Mouse (Mus musculus) embryonic fibroblast, embryonic 13.5 days (primary cell): ENCODE data around the gene Sbno2. TPM values are rescaled to one million over a fixed set of nuclear protein-coding genes. Genes with fewer than 3 reads are reported as not detected.
"Not testable (repeated sequence)": the region's sequence is repeated elsewhere in the genome, so short reads cannot be mapped to it uniquely, and the experiment has no call there.

ENCODE experiments used
- H3K27ac ChIP-seq: 2 replicates; pipeline ENCODE4 v1.5.1; 2012; ENCODE audit warnings: low read length, control low read depth, inconsistent platforms; ENCODE audit not compliant: insufficient read depth
- H3K4me1 ChIP-seq: 2 replicates; pipeline ENCODE4 v1.6.1; 2011; ENCODE audit warnings: low read length; ENCODE audit not compliant: control insufficient read depth, insufficient read depth
- H3K4me3 ChIP-seq: 2 replicates; pipeline ENCODE4 v1.5.1; 2011; ENCODE audit warnings: mild to moderate bottlenecking, control low read depth, low read length; ENCODE audit not compliant: insufficient read depth
- CTCF ChIP-seq: IDR thresholded peaks from 2 replicates; pipeline ENCODE4 v1.5.1; 2011; ENCODE audit warnings: mild to moderate bottlenecking, control low read depth, low read length, moderate library complexity, borderline replicate concordance; ENCODE audit not compliant: insufficient read depth
- POLR2A ChIP-seq: IDR thresholded peaks from 2 replicates; pipeline ENCODE4 v1.6.1; 2011; ENCODE audit warnings: low read depth, mild to moderate bottlenecking, control low read depth, low read length, moderate library complexity
- polyA plus RNA-seq: library from polyadenylated mRNA; stranded (reverse); fragments of >200 nt; gene quantifications from 2 replicates; pipeline ENCODE4 v1.2.4, GENCODE M21; 2011; ENCODE audit warnings: low read depth; ENCODE audit not compliant: missing spikeins, insufficient read length

Sbno2 gene
- polyA plus RNA-seq, 1 experiment = 53.5 TPM

GRCm38 (mm10) chr10:80069251-80069650 is 36.1 kb downstream of the Sbno2 start:
- no peak overlapping the region for H3K27ac ChIP-seq
- peaks cover 25% of the 10 kb centered on the region for H3K4me1 ChIP-seq
- TF ChIP-seq POLR2A = no peak
- H3K4me3 ChIP-seq = no peak overlapping the region

- Histone ChIP-seq H3K4me3 (no peak overlapping the region), H3K4me1 (no peaks in the 10 kb centered on the region), H3K27ac (no peak overlapping the region)
- TF ChIP-seq CTCF = no peak
- TF ChIP-seq POLR2A = no peak
Observed at GRCm38 (mm10) chr10:80063877-80064650, 41.3 kb downstream of the Sbno2 start.

- no peak overlapping the region for H3K27ac ChIP-seq
Observed at GRCm38 (mm10) chr10:80063104-80063503, 42.3 kb downstream of the Sbno2 start.

DNA sequence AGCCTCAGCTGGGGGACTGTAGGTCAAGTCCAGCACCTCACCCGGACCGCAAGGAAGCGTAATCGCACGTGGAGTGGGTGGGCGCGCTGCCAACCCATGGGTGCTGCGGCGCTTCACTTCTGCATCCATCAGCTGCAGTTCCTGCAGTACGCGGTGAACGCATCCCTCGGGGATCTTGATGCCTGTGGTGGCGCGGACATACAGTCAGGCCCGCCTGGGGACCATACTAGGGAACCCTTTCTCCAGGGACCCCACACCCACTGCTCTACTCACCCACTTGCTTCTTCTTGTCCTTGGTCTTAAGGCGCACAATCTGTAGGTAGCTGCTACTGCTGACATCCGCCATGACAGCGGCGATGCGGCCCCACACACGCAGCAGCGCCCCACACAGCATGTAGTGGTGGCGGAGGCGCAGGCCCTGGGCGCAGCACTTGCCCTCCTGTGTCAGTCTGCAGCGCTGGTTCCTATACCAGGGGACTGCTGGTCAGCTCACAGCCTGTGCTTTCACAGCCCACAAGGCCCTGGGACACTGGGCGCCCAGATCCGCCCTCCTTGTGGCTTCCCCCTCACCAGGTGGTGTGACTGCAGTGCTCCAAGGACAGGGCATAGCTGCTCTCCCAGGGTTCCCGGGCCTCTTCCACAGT is 47.6 kb downstream of the Sbno2 start:
- no peak overlapping the region for H3K4me3 ChIP-seq
- peak; percentile 31; the same call in 1 of the 2 replicates for TF ChIP-seq POLR2A
- TF ChIP-seq CTCF = no peak
- no peak overlapping the region for H3K27ac ChIP-seq
- H3K4me1 ChIP-seq = no peaks in the 10 kb centered on the region

More at GRCm38 (mm10) chr10:80063104-80063503, 42.3 kb downstream of the Sbno2 start:
- Histone ChIP-seq H3K4me3 (no peak overlapping the region), H3K4me1 (no peaks in the 10 kb centered on the region)
- TF ChIP-seq CTCF (no peak), POLR2A (no peak)

GRCm38 (mm10) chr10:80056976-80057682 is 48.2 kb downstream of the Sbno2 start:
- TF ChIP-seq CTCF = no peak
- no peak; the same call in 1 of the 2 replicates for TF ChIP-seq POLR2A
- H3K4me3 ChIP-seq = no peak overlapping the region
- peaks cover 4% of the 10 kb centered on the region; the same call in 1 of the 2 replicates for H3K4me1 ChIP-seq
- H3K27ac ChIP-seq = no peak overlapping the region

GRCm38 (mm10) chr10:80056506-80056905 is 48.9 kb downstream of the Sbno2 start:
- Histone ChIP-seq H3K4me3 (no peak overlapping the region), H3K4me1 (peaks cover 6% of the 10 kb centered on the region), H3K27ac (no peak overlapping the region)
- no peak for TF ChIP-seq CTCF
- peak; percentile 7; the same call in 1 of the 2 replicates for TF ChIP-seq POLR2A

- H3K4me3 ChIP-seq = 0 out of 2 replicates have a peak overlapping the region, but pooled peaks have one; percentile 80
- TF ChIP-seq POLR2A (no peak), CTCF (no peak)
- peaks cover 8% of the 10 kb centered on the region for H3K4me1 ChIP-seq
- no peak overlapping the region for H3K27ac ChIP-seq
Observed at GRCm38 (mm10) chr10:80055891-80056290, 49.5 kb downstream of the Sbno2 start.

GRCm38 (mm10) chr10:80055364-80055763 is 50.0 kb downstream of the Sbno2 start:
- H3K4me1 ChIP-seq = peaks cover 8% of the 10 kb centered on the region

DNA sequence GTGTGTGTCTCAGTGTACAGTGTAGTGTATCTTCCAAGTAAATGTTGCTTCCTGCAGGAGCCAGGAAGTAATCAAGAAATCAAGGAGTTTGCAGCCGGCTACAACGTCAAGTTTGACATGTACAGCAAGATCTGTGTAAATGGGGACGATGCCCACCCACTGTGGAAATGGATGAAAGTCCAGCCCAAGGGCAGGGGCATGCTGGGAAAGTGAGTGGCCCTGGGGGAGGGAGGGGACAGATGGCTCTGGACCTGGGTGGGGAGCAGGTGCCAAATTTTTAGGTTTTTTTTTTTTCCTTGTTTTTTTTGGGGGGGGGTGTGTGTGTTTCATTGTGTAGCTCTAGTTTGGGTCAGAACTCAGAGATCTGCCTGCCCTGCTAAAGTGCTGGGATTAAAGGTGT is 50.5 kb downstream of the Sbno2 start:
- not testable (repeated sequence) for H3K27ac ChIP-seq, H3K4me1 ChIP-seq
- peak overlapping the region; percentile 80 for H3K4me3 ChIP-seq

More at GRCm38 (mm10) chr10:80055364-80055763, 50.0 kb downstream of the Sbno2 start:
- no peak for TF ChIP-seq POLR2A
- no peak for TF ChIP-seq CTCF
- Histone ChIP-seq H3K4me3 (peak overlapping the region; percentile 80), H3K27ac (no peak overlapping the region)
